Mouse (Mus musculus) E14TG2a.4 (cell line): ENCODE measurements at regions not wholly inside any gene's neighbourhood (a gene's known extent, or its start where the extent isn't known, plus 50 kb on each side); places are given as distances from the start of the nearest gene placed in this dataset.

Source experiments
- CTCF ChIP-seq: conservative IDR thresholded peaks from 2 replicates; pipeline ENCODE4 v1.5.1; 2014; ENCODE audit warnings: low read length
- NANOG ChIP-seq: IDR thresholded peaks from 2 replicates; pipeline ENCODE4 v1.6.1; 2014; ENCODE audit warnings: borderline replicate concordance, low read length, mixed read lengths
- POU5F1 ChIP-seq: IDR thresholded peaks from 2 replicates; pipeline ENCODE4 v1.6.1; 2014; ENCODE audit warnings: low read length, borderline replicate concordance

- TF ChIP-seq CTCF (no peak), NANOG (no peak), POU5F1 (no peak)
Observed at GRCm38 (mm10) chr17:66271906-66272305, 148.6 kb downstream of the Ddx11 start.
